Mouse (Mus musculus): Measurements from ENCODE around the gene Ndst4. TPM values are rescaled to one million over a fixed set of nuclear protein-coding genes. Genes with fewer than 3 reads are reported as not detected.

The Ndst4 gene
- polyA plus RNA-seq (2012; ENCODE audit: low replicate concordance) = not detected in 2 replicates

DNA sequence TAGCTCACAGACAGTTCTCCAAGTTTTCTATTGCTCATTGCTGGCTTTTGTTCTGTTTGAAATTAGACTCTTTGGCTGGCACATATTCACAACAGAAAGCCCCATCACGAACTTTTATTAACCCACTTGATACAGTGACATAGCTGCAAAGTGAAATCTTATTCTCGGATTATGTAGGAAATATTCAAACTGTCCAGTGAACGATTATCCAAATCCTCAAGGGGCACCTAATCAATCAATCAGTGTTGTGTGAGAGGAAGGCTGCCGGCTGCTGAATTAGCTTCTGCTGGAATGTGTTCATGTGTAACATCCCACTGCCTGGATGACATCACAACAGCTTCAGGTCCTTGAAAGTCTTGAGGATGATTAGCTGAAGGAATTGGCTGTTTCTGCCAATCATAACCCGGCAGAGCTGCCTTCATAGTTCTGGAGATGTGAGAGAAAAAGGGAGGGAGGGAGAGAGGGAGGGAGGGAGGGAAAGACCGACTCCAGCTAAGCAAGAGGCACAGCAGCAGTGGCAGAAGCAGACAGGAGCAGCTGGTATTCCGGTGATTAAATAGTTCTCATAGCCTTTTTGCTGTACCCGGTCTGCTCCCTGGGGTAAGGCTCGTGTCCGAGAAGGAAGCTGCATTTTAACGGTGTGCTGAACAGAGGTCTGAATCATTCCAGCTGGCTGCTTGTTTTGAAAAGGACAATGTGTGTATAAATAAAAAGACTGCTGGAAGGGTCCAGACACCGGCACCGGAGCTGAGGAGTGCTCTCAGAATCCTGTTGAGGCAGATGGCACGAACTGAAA is at the start of gene Ndst4:
Ndst4 (plus strand) TSS at position 476 of the 796 bp plus-strand sequence.

All from hematopoietic multipotent progenitor cell, adult 10-12 weeks (in vitro differentiated cells).